ENCODE assay signal across 1 mouse cellular context in the genomic region with DNA sequence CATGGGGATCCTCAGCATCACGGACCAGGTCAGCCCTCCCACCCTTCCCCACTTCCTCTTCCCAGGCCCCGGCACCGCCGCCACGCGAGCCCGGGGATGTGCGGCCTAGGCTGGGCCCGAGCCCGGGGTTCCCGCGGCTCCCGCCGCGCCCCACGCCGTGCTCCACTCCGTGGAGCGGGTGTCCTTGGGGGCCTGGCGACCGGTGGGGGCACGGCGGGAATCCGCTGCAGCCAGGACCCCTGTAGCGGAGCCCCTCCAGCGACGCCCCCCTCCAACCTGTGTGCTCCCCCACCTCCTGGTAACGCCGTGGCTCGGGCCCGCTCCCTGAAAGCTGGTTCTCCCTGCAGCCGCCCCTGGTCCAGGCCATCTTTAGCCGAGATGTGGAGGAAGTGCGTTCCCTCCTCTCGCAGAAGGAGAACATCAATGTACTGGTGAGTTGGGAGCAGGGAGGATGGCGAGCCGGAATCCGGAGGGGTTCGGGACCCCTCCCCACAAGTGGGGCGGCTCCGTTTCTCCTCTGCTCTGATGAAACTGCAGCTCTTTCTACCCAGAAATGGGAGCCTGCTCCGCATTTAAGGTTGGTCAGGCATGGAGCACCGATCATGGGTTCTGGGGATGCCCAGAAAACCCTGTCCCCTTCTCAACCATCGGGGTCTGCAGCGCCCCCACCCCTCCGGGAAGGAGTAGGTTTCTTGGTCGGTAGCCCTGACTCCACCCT.
A peak's percentile ranks its signal among the peaks of the same experiment; 100 is the strongest.
TF ChIP-seq lines count a peak whose summit lies in the region.

No protein-coding gene starts in this region.

TF ChIP-seq in MEL, 35 proteins besides CTCF, POLR2A, EP300 and RAD21 (continued from another document):
- TF ChIP-seq POLR2AphosphoS5 (IDR thresholded peaks at IDR 0.05; ENCODE audit: borderline replicate concordance, low read depth, low read length) (no peak), ZC3H11A (IDR thresholded peaks at IDR 0.05; ENCODE audit: low read depth, low read length) (no peak), ZKSCAN1 (IDR thresholded peaks at IDR 0.05; ENCODE audit: low read depth, low read length) (no peak), TCF12 (IDR thresholded peaks at IDR 0.05; ENCODE audit: low read depth, low read length) (peak; percentile 15; the same call in 1 of the 2 replicates), ELF1 (IDR thresholded peaks at IDR 0.05; ENCODE audit: low read depth, low read length) (0 out of 2 replicates have a peak, but pooled peaks have one; percentile 22), MAFK (IDR thresholded peaks at IDR 0.05; ENCODE audit: borderline replicate concordance, low read depth, low read length) (no peak), MXI1 (IDR thresholded peaks at IDR 0.05; ENCODE audit: low read depth, low read length) (0 out of 2 replicates have a peak, but pooled peaks have one; percentile 14)
